Mouse (Mus musculus) gastrocnemius, postnatal 4 days (tissue): Measurements from ENCODE around the gene Mmab. TPM values are rescaled to one million over a fixed set of nuclear protein-coding genes. Genes with fewer than 3 reads are reported as not detected.

ENCODE experiments used
- DNase-seq, 2 experiments: peaks; one replicate each; pipeline ENCODE4 v3.0.0; 2021 to 2022; ENCODE audit warnings: low spot score in 2 of 2, mixed read lengths in 2 of 2
- long read RNA-seq, 2 experiments: library from polyadenylated mRNA; stranded (forward); transcript quantifications; one replicate each; pipeline ENCODE4 v2.0.0; 2021
- total RNA-seq, 2 experiments: library from RNA; stranded (reverse); gene quantifications; 2 replicates each; pipeline ENCODE4 v1.2.3; 2021

The Mmab gene
- total RNA-seq: 10 to 100 TPM; 13.6 to 16.0 TPM
- long read RNA-seq, experiment 1, transcript Mmab-203 (8 exons, 1,277 nt): minor isoform, 6 of 48 reads
- long read RNA-seq, experiment 1, transcript Mmab-201 (9 exons, 3,020 nt): major isoform, 33 of 48 reads
- long read RNA-seq, experiment 1, partial matches to known transcripts: 0 of 48 reads
- long read RNA-seq, experiment 1, other reads (novel, unspliced or antisense): 8 of 48 reads
- long read RNA-seq, experiment 2, transcript Mmab-201 (9 exons, 3,020 nt): major isoform, 53 of 69 reads
- long read RNA-seq, experiment 2, partial matches to known transcripts: 3 of 69 reads
- long read RNA-seq, experiment 2, other reads (novel, unspliced or antisense): 10 of 69 reads

DNA sequence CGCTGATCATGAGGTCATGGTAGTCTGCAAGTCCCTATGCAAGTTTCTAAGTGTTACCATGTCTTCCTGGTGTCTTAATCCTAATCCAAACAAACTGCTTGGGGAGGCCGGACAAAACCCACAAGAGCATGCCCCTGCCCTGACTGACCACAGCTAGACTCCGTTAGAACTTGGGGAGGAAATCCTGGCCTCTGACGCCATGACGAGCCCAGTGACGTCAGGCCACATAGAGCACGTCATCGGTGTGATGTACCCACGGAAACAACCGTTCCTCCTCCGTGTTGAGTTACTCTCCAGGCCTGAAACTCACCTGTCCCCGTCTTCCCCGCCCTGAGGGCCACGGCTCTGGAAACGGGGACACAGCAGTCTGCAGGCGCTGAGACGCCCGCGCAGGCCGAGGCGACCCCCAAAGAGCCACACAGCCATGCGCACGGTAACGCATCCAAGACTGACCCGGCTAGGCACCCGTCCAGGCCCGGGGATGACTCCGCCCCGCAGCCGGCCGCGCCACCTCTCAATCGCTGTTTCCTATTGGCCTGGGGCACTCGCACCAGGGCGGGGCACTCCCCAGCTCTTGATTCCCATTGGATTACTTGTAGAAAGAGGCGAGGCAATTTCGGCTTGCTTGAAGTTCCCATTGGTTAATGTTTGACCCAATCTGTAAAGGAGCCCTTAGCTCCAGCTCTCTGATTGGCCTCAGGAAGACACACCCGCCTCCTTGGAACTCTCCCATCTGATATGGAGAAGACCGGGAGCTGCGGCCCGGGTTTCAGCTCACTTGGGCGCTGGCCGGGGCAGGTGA lies at the start of gene Mmab, which contains the start of gene Mvk:
Gene Mmab (minus strand): TSS at position 495 of the 802 bp plus-strand sequence.
Gene Mvk (plus strand): TSS at position 704 of the 802 bp plus-strand sequence.
- DNase-seq: peak; percentile 96 to 97

DNA sequence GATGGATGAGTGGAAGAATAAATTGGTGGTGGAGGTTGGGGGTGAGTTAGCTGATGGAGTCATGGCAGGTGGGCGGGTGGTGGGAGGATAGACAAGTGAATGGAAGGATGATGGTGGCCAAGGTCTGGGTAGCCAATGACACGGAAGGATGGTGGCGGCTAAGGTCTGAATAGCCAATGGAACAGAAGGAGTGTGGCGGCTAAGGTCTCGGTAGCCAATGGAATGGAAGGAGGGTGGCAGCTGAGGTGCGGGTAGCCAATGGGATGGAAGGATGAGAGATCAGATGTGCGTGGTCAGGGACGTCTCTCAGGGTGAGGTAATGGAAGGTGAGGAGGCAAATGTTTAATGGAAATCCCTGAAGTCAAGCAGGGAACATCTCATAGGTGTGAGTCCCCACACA lies 46.4 kb upstream of the Mmab start:
- no peak for DNase-seq

DNA sequence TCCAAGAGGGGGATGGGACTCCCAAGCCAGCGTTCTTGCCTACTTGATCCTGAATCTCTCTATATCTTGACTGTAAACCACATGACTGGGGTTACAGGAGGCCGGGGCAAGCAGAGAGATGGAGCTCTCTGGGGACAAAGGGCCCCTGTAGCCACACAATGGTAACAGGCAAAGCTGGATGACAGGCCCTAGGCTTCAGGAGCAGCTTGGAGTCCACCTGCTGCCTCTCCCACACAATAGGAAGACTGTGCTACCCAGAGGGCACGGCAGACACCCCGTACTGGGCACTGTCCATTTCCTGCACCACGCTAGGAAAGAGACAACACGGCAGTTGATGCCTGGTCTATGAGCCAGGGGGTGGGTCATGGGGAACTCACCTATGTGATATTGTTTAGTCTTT lies 45.7 kb upstream of the Mmab start:
- no peak for DNase-seq

DNA sequence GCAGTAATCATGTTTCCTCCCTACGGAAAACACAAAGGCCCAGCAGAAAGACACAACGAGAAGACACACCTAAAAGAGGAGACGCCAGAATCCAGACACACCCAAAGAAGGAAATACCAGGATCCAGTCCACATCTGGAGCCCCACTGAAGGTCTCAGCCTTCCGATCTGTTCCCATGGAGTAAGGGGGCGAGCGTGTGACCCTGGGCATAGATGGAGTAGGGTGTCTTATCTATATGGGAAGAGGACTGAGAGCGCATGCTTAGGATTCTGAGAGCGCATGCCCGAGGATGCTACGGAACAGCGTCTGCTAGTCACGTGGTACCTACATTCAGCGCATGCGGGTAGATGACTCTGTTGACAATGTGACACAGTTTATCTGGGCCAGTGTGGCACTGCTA lies 41.8 kb upstream of the Mmab start:
- DNase-seq: no peak

DNA sequence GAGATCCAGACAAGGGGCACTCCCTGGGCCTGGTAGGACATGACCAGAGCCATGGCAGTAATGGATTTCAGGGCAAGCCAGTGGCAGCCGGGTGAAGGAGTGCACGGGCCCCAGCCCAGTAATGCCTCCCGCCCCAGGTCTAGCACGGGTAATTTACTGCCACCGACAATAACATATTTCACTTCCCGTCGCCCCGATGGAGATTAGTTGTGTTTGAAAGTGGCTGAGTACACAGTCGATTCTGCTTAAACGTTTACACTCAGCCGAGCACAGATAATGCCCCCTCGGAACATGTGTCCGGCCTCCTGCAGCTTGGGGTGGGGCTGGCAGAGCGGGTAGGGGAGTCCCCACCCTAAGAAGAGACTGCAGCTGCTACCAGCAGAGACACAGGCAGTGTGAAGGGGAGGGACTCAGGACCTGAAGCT lies 38.7 kb upstream of the Mmab start:
- DNase-seq: no peak

DNA sequence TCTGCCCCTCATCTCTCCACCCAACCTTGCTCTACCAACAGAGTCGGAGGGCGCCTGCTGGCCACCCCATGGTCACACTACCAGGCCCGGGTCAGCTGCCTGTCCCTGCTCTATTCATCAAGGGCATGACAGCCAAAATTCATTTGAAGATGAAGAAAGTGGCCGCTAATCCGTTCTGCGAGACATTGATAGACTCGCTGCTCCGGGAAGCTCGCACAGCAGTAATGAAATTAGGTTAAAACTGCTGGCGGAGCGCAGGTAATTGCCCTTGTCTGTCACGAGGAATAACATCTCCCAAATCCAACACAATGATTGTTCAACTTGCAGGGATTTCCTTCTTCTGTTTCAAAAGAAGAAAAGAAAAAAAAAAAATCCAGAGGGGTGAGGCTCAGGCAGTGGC lies 34.4 kb upstream of the Mmab start:
- DNase-seq: no peak

DNA sequence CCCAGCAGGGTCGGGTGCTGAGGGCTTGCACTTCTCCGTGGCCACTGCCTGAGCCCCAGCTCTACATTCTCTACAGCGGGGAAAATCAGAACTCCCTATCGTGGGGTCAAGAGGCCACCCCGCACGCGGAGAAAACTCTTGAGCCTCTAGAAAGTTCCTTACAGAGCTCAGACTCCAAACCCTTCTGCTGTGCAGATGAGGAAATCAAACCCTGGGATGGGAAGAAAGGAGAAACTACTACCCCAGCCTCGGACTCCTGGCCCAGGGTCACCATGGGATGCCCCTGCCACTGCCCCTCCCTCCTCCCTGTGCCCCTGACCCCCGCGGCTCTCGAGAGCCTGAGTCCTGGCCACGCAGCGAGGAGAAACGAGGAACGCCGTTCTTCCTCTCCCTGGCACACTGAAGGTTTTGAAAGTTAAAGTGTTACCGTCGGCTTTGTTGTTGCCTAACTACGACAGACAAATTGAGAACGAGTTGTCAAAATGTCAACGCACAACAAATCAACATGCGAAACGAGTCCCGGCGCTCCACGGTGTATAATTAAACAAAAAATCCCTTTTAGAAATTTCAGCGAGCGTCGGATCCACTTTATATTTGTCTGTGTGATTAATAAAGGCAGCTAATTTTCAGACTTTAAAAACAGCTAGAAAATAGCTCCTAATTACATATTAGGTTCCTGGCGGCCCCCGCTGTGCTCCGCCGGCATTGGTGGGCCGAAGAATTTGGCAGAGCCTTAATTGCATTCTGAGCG lies 31.1 kb upstream of the Mmab start:
- DNase-seq: no peak

DNA sequence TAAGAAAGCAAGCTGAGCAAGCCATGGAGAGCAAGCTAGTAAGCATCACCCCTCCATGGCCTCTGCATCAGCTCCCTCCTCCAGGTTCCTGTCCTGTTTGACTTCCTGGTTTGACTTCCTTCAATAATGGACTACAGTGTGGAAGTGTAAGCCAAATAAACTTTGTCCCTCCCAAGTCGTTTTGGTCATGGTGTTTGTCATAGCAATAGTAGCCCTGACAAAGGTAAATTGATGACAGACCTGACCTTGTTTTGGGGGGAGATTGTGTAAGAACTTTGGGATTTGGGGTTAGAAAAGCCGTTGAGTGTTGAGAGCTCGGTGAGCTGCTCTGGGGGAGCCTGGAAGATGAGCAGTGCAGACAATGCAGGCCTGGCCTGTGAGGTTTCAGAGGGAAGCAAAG lies 26.5 kb upstream of the Mmab start:
- no peak for DNase-seq

DNA sequence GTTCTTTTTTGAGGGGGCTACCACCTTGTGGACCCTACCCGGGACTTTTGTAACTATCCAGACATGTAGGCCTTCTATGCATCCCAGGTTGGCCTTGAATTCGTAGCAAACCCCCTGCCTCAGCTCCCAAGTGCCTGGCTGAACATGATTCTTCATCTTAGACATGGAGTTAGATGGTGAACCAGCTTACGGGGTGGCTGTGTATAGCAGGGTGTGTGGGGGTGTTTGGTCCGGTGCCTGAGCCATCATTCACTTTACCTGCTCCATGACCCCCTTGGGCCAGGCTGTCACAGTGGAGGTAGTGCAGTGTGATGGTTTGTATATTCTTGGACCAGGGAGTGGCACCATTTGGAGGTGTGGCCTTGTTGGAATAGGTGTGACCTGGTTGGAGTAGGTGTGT lies 24.1 kb upstream of the Mmab start:
- DNase-seq: no peak

DNA sequence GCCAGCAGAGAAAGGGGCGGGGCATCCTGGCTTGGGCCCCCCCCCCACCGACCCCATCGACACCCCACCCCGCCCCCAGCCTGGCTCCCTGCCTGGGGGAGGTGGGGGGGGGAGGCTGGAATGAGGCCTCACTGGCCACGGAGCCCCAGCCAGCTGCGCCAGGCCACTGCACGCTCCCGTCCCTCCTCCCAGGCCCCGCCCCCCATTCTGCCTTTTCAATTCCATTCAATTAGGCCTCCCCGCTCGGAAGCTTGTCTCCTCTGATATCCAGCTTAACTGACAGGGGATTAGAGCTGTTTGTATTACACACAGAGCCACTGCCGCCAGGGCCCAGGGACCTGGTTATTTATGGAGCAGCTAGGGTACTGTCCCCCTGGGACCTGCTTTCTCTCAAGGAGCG lies 23.6 kb upstream of the Mmab start:
- peak; percentile 43 to 66 for DNase-seq

DNA sequence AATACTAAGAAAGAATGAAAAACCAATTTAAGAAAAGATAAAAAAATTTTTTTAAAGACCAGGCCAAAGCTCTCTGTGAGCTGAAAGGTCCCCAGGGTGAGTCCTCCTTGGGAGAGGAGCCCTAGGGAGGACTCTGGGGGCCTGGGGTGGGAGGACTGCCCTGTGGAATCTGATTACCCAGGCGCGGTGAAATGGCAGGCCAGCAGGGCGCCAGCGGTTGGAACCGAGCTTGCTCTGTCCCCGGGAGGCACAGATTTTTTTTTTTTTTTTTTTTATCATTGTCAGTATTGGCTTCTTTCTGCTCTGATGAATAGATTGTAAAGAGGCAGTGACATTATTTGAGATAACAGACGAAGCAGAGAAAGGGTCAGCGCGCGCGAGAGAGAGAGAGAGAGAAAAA lies 23.2 kb upstream of the Mmab start:
- DNase-seq: no peak

DNA sequence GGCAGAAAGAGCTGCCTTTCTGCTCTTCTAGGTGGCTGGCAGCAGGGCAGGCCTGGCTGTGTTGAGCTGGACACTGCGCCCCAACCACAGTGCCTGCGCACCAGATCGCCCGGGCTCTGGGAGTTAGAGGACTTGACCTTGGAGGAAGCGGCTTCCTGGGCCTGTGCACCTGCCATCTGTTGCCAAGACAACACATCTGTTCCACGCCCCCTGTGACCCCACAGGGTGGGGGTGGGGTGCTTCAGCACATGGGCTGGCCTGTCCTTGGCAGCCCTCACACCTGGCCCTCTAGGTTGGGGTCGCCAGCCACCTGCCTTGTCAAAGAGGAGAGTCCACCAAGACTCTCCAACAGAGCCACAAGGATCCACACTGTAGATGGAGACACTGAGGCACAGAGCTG lies 21.8 kb upstream of the Mmab start:
- no peak for DNase-seq

DNA sequence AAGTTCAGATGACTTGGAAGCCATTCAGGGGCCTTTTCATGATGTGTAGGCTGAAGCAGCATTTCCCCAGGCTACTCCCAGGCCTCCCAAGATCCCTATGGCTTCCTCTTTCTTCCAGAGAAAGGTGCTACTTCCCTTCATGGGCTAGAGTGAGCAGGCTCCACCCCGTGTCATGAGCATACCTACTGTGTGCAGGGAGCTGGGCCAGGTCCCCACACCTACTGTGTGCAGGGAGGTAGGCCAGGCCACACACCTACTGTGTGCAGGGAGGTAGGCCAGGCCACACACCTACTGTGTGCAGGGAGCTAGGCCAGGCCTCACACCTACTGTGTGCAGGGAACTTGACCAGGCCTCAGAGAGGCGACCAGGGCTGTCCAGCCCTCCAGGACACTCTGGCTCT lies 20.7 kb upstream of the Mmab start:
- no peak for DNase-seq

DNA sequence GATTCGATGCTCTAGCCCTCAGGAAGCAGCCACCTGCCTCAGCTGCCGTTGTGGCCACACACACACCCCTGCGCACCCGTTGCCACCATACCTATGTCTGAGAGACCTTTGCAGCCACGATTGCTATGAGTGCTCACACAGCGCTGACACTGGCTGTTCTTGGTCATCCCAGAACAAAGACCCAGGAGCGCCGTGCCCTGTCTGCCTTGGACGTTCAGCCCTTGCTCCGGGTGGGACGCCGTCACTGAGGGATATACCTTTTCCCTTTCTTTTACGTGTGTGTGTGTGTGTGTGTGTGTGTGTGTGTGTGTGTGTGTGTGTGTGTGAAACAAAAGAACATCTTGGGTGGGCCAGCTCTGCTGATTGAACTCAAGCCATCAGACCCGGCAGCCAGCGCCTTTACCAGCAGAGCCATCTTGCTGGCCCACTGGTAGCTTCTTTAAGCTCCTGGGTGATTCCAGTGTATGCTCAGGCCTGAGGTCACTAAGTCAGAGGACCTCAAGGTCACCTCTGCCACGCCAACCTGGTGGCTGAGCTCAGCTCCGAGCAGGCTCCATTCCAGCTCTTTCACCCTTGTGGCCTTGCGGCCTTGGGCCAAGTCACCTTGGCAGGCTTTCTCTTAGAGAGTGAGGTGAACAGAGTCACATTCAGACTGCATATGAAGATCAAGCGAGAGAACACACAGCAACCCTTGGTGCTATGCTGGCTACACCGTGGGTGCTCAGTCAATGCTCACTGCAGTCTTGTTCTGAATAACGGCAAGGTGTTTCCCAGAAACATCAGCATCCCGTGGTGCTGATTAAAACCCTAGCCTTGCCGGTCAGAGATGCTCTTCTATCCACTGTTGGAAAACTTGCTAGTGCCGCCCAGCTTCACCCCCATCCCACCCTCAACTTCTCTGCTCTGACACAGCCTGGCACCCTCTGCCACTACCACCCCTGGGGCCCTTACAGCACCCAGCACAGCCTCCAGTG lies 18.5 kb upstream of the Mmab start:
- no peak for DNase-seq

DNA sequence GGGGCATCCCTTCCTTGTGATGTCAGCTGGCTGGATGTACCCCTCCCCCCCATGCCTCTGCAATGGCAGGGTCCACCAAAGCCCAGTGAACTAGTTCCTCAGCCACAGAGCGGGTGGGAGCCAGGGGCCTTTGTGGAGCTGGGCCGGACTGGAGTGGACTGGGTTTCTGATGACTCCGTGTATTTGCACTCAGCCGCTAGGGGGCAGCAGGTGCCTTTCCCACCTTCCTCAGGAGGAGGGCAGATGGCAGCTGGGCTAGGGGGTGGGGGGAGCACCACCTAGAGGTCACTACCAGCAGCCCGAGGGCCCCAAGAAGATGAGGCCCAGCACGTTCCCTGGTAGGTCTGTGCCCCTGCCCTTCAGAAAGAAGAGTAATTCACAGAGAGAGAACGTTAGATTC lies 17.4 kb upstream of the Mmab start:
- peak; percentile 64 to 76 for DNase-seq

DNA sequence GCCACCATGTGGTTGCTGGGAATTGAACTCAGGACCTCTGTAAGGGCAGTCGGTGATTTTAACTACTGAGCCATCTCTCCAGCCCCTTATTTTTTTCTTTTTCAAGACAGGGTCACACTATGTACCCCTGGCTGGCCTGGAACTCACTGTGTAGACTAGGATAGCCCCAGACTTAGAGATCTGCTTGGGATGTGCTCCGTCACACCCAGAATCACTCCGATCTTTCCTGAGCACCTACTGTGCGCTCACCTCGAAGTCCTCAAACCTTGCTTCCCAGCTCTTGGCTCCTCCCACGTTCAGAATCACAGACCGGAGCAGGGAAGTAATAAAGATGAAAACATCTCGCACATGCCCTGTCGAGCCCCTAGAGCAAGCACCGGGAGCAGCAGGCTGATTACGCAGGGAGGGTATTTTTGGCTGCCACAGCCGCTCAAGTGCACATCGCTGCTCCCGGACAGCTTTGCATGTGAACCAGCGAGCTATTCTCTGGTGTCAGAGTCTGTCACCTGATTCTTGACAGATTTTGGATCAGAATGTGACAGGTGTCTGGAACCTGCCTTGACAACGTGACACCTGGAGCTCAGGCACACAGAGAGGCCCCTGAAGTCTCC lies 13.2 kb upstream of the Mmab start:
- no peak for DNase-seq

DNA sequence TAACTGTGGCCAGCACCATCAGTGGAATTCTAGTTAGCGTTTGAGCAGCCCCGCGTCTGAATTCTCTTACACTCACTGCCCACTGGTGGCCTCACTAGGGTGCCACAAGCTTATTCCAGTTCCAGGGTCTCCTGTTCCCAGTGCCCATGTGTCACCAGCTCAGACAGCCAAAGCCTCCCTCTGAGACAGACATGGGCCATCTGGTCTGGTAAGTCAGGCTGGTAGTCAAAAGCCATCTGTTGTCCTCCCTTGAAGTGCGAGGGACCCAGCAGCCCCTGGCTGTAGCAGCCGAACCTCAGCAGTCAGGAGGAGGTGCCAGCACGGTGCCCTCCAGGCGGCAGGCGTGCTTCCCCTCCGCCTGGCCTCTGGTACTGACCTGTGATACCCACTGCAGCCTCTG lies 12.4 kb upstream of the Mmab start:
- DNase-seq: no peak

DNA sequence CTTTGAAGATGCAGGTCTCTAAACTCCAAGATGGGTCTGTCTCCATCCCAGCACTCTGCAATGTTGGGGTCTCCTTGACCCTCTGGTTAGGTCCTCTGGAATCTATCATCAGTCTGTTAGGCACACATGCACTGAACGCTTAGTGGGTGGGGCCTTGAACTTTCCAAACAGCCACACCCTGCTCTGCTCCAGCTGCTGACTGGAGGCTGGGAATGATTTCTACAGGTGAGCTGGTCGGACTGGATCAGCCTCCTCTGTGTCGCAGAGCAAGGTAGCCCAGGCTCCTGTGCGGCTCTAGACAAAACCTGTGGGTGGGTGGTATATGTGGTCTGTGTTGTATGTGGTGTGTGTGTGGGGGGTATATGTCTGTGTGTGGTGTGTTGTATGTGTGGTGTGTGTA lies 5.2 kb upstream of the Mmab start:
- no peak for DNase-seq

DNA sequence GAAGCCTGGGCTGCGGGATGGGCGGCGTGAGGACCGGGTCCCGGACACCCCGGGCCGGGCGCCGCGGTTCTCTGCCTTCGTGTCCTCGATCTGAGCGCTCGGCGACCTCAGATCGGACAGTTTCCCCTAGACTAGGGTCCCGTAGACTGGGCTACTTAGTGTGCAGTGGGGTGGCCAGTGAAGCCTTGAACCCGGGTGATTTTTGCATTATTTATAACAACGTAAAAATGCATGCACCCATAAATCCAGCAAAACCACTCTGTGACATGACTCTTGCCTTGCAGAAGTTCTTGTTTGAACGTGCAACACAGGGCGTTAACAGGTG lies 470 bp upstream of the Mmab start:
- no peak for DNase-seq

DNA sequence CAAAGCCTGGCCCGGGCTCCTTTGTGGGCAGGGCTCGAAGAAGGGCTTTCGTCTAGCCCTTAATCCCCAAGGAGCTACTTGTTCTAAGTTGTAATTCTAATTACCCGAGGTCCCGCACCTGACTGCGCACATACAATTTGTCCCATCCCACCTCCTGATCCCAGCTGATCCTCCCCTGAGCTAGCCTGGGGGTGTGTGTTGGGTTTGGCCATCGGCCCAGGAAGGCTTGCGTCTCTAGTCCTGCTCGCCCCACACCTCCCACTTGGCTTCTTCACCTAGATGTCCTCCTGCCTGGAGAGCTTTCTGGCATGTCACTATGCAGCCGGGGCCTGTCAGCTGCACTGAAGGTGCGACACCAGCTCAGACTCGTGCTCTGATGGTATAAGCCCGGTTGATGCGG lies 8.3 kb downstream of the Mmab start:
- DNase-seq: no peak
